Mouse (Mus musculus) liver, embryonic 13.5 days (tissue): ENCODE measurements around the gene Tns3. TPM values are rescaled to one million over a fixed set of nuclear protein-coding genes. Genes with fewer than 3 reads are reported as not detected.

Source experiments
- ATAC-seq: fragments of 200-750 bp; cut with Nextera tagmentation; 2 replicates; pipeline ENCODE4 v1.8.0; 2017; ENCODE audit warnings: low read depth, mild to moderate bottlenecking, moderate number of reproducible peaks, moderate library complexity
- DNase-seq: peaks from one replicate; pipeline ENCODE4 v3.0.0; 2022
- H3K27ac ChIP-seq: fragments of 300-500 bp; sonication (generic); 2 replicates; pipeline ENCODE4 v1.5.1; 2015; ENCODE audit warnings: moderate library complexity, mild to moderate bottlenecking, inconsistent platforms
- H3K27me3 ChIP-seq: fragments of 300-500 bp; sonication (generic); 2 replicates; pipeline ENCODE4 v1.6.1; 2015; ENCODE audit warnings: mild to moderate bottlenecking, inconsistent platforms
- H3K36me3 ChIP-seq: fragments of 300-500 bp; sonication (generic); 2 replicates; pipeline ENCODE4 v1.6.1; 2015; ENCODE audit warnings: mild to moderate bottlenecking, inconsistent platforms
- H3K4me1 ChIP-seq: fragments of 300-500 bp; sonication (generic); replicated peaks from 2 replicates; pipeline ENCODE4 v1.6.1; 2015; ENCODE audit warnings: inconsistent platforms
- H3K4me2 ChIP-seq: fragments of 300-500 bp; sonication (generic); 2 replicates; pipeline ENCODE4 v1.6.1; 2015; ENCODE audit warnings: inconsistent platforms, mild to moderate bottlenecking, moderate library complexity
- H3K4me3 ChIP-seq: fragments of 300-500 bp; sonication (generic); replicated peaks from 2 replicates; pipeline ENCODE4 v1.5.1; 2015; ENCODE audit warnings: mild to moderate bottlenecking, inconsistent platforms
- H3K9ac ChIP-seq: fragments of 300-500 bp; sonication (generic); 2 replicates; pipeline ENCODE4 v1.6.1; 2015; ENCODE audit warnings: mild to moderate bottlenecking, inconsistent platforms
- H3K9me3 ChIP-seq: fragments of 300-500 bp; sonication (generic); replicated peaks from 2 replicates; pipeline ENCODE4 v1.6.1; 2016; ENCODE audit warnings: inconsistent platforms
- WGBS: fragments of 180-500 bp; shearing (Covaris S2); methylation state at CpG from one replicate; pipeline ENCODE4 v1.1.7; 2015; ENCODE audit not compliant: insufficient replicate concordance; 5-methylcytosine and 5-hydroxymethylcytosine counted together
- polyA plus RNA-seq: library from polyadenylated mRNA; unstranded; fragments of >200 nt; fragmentation: Nextera tagmentation; extraction: Ambion mirVana; gene quantifications from 2 replicates; pipeline ENCODE4 v1.2.1, GENCODE M21; 2015

The Tns3 gene
- polyA plus RNA-seq, 1 experiment from 2014 or later = 2.8 TPM

DNA sequence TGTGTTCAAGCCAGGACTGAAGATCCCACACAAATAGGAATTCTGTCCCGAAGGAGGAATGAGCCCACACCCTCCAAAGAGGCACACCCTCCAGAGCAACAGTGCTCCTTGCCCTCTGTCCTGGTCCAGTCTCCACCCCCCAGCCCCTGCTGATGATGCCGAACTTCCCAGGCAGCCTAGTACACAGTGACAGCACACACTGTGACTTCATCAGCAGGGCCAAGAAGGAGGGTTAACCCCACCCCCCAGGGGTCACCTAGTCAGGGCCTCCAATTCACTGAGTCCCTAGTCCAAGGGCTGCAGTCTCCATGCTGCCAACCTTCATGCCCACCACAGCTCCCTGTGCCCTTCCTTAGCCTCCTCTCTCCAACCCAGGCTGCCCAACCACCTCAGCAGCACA, 200.5 kb downstream of the Tns3 start:
- H3K4me3 ChIP-seq = no peak overlapping the region
- 55% methylated on average over 2 of the region's 2 CpGs for WGBS
- no peaks in the 10 kb centered on the region for H3K9me3 ChIP-seq
- ATAC-seq (no peak), DNase-seq (no peak)
- H3K4me2 ChIP-seq = no peak overlapping the region
- H3K36me3 ChIP-seq = no peaks in the 10 kb centered on the region
- no peak overlapping the region for H3K27ac ChIP-seq
- H3K4me1 ChIP-seq = peaks cover 9% of the 10 kb centered on the region
- peaks cover 15% of the 10 kb centered on the region; the same call in 1 of the 2 replicates for H3K27me3 ChIP-seq
- H3K9ac ChIP-seq = no peak overlapping the region

GRCm38 (mm10) chr11:8462827-8463405, 201.4 kb downstream of the Tns3 start:
- WGBS = 69% methylated on average over 3 of the region's 3 CpGs
- ATAC-seq (no peak), DNase-seq (no peak)
- H3K4me3 ChIP-seq = no peak overlapping the region
- 0 out of 2 replicates have a peak, but pooled peaks cover 6% of the 10 kb centered on the region for H3K27me3 ChIP-seq
- no peaks in the 10 kb centered on the region for H3K36me3 ChIP-seq
- H3K4me1 ChIP-seq = no peaks in the 10 kb centered on the region
- no peak overlapping the region for H3K9ac ChIP-seq
- no peak overlapping the region for H3K27ac ChIP-seq
- H3K9me3 ChIP-seq = no peaks in the 10 kb centered on the region
- no peak overlapping the region for H3K4me2 ChIP-seq

- Histone ChIP-seq H3K27ac (no peak overlapping the region), H3K9me3 (no peaks in the 10 kb centered on the region), H3K27me3 (no peaks in the 10 kb centered on the region), H3K9ac (no peak overlapping the region), H3K4me2 (no peak overlapping the region), H3K4me3 (no peak overlapping the region), H3K36me3 (no peaks in the 10 kb centered on the region), H3K4me1 (peaks cover 4% of the 10 kb centered on the region; the same call in 1 of the 2 replicates)
- 73% methylated on average over 4 of the region's 4 CpGs for WGBS
- ATAC-seq (no peak), DNase-seq (no peak)
These were observed 203.5 kb downstream of the Tns3 start for GRCm38 (mm10) chr11:8460835-8461234.

DNA sequence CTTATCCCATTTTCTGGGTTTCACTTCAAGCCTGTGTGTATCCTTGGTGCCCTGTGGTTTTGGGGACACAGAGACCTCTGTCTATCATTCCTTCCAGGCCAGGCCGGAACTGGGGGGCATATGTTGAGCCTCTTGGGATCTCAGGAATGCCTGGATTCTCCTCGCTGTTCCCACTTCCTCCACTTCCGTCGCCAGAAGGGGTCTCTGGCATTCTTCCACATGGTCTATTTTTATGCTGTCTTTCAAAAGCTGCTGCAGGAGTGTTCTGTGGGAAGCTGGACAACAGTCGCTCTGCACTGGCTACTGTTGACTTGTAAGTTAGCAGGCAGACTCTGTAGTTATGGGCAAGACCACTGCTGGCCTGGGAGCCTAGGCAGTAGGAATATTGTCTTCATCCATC, 206.4 kb downstream of the Tns3 start:
- WGBS = 54% methylated on average over 5 of the region's 5 CpGs
- no peaks in the 10 kb centered on the region for H3K9me3 ChIP-seq
- no peak for DNase-seq

GRCm38 (mm10) chr11:8456586-8457285, 207.6 kb downstream of the Tns3 start:
- Histone ChIP-seq H3K27me3 (no peaks in the 10 kb centered on the region), H3K9ac (no peak overlapping the region), H3K4me3 (no peak overlapping the region), H3K9me3 (no peaks in the 10 kb centered on the region), H3K4me2 (no peak overlapping the region), H3K36me3 (peaks cover 4% of the 10 kb centered on the region; the same call in 1 of the 2 replicates), H3K27ac (peak overlapping the region; percentile 29; the same call in 1 of the 2 replicates), H3K4me1 (peaks cover 4% of the 10 kb centered on the region; the same call in 1 of the 2 replicates)
- ATAC-seq (no peak), DNase-seq (no peak)
- 48% methylated on average over 9 of the region's 9 CpGs for WGBS

More for the DNA sequence above, 206.4 kb downstream of the Tns3 start:
- no peaks in the 10 kb centered on the region for H3K27me3 ChIP-seq
- H3K36me3 ChIP-seq = peaks cover under 1% of the 10 kb centered on the region; the same call in 1 of the 2 replicates
- peaks cover 4% of the 10 kb centered on the region; the same call in 1 of the 2 replicates for H3K4me1 ChIP-seq
- no peak overlapping the region for H3K4me2 ChIP-seq
- no peak overlapping the region for H3K9ac ChIP-seq
- ATAC-seq = no peak
- H3K27ac ChIP-seq = no peak overlapping the region
- H3K4me3 ChIP-seq = no peak overlapping the region

DNA sequence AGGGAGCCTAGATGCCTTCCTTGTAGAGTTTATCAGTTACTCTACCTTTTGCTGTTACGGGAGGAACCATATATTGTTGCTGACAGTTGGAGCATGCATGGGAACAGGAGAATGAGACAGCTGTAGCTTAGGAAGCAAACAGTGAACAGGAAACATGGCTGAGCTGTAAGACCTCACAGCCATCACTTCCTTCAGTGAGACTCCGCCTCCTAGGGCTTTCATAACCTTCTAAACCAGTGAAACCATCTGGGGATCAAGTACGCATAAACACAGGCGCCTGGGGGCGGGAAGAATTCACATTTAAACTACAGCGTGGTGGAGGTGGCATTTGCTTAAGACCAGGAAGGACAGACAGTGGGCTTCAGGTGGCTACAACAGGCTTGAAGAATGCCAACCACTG, 208.7 kb downstream of the Tns3 start:
- Histone ChIP-seq H3K36me3 (peaks cover 10% of the 10 kb centered on the region; the same call in 1 of the 2 replicates), H3K9ac (no peak overlapping the region), H3K27ac (no peak overlapping the region), H3K4me2 (no peak overlapping the region), H3K9me3 (no peaks in the 10 kb centered on the region), H3K27me3 (no peaks in the 10 kb centered on the region), H3K4me1 (peaks cover 4% of the 10 kb centered on the region; the same call in 1 of the 2 replicates), H3K4me3 (no peak overlapping the region)
- 64% methylated on average over 6 of the region's 6 CpGs for WGBS
- DNase-seq (no peak), ATAC-seq (no peak)

GRCm38 (mm10) chr11:8453252-8453651, 211.1 kb downstream of the Tns3 start:
- no peak for DNase-seq
- H3K9ac ChIP-seq = no peak overlapping the region

DNA sequence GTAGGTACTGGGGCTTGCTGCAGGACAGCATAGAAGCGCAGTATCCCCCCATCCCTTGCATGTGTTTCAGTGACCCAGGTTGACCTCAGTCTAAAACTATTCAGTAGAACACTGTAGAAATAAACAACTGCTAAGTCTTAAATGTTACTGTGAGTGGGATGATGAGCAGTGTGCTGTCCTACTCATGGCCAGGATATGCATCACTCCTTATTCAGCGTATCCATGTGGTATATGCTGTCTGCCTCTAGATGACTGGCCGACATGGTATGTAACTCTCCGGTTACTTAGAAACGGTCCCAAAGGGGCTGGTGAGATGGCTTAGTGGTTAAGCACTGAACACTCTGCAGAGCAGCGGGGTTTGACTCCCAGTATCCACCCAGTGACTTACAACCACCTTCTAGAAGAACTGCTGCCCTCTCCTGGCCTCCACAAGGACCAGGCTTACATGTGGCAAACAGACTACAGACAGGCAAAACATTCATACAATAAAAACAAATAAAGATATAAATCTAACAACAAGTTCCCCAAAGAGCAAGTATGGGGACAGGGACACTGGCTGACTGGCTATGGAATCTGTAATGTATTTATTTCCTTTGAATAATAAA, 212.6 kb downstream of the Tns3 start:
- ATAC-seq = no peak
- H3K4me2 ChIP-seq = no peak overlapping the region
- no peaks in the 10 kb centered on the region for H3K27me3 ChIP-seq
- no peak overlapping the region for H3K4me3 ChIP-seq
- H3K27ac ChIP-seq = no peak overlapping the region
- WGBS = 79% methylated on average over 6 of the region's 6 CpGs
- H3K9ac ChIP-seq = no peak overlapping the region
- peaks cover 1% of the 10 kb centered on the region; the same call in 1 of the 2 replicates for H3K4me1 ChIP-seq
- DNase-seq = no peak
- peaks cover 31% of the 10 kb centered on the region for H3K36me3 ChIP-seq
- no peaks in the 10 kb centered on the region for H3K9me3 ChIP-seq

More at GRCm38 (mm10) chr11:8453252-8453651, 211.1 kb downstream of the Tns3 start:
- Histone ChIP-seq H3K9me3 (no peaks in the 10 kb centered on the region), H3K27ac (no peak overlapping the region), H3K4me1 (peaks cover 4% of the 10 kb centered on the region; the same call in 1 of the 2 replicates), H3K36me3 (peaks cover 22% of the 10 kb centered on the region; the same call in 1 of the 2 replicates), H3K4me2 (no peak overlapping the region), H3K4me3 (no peak overlapping the region), H3K27me3 (no peaks in the 10 kb centered on the region)
- 71% methylated on average over 6 of the region's 6 CpGs for WGBS
- ATAC-seq = no peak

DNA sequence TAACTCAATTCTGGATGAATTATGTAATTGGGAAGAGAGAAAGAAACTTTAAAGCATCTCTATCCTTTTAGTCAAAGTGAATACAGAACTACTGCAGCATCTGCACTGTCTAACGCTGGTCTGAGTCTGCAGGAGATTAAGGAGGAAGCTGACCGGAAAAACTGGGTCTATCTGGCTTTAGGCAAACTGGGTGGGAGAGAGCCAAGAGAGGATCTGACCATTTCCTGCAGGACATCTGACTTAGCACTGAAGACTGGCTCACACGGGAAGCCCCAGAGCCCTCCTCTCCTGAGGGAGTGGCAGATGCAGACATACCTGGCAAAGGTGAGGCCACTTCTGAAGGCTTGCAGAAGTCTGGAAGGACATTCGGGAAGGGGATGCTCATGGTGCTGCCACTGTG, 213.8 kb downstream of the Tns3 start:
- H3K9ac ChIP-seq = no peak overlapping the region
- DNase-seq (no peak), ATAC-seq (no peak)
- no peak overlapping the region for H3K4me3 ChIP-seq
- no peaks in the 10 kb centered on the region for H3K9me3 ChIP-seq
- 62% methylated on average over 4 of the region's 4 CpGs for WGBS
- no peaks in the 10 kb centered on the region for H3K4me1 ChIP-seq
- H3K27me3 ChIP-seq = no peaks in the 10 kb centered on the region
- H3K4me2 ChIP-seq = no peak overlapping the region
- H3K27ac ChIP-seq = no peak overlapping the region
- H3K36me3 ChIP-seq = peaks cover 31% of the 10 kb centered on the region

DNA sequence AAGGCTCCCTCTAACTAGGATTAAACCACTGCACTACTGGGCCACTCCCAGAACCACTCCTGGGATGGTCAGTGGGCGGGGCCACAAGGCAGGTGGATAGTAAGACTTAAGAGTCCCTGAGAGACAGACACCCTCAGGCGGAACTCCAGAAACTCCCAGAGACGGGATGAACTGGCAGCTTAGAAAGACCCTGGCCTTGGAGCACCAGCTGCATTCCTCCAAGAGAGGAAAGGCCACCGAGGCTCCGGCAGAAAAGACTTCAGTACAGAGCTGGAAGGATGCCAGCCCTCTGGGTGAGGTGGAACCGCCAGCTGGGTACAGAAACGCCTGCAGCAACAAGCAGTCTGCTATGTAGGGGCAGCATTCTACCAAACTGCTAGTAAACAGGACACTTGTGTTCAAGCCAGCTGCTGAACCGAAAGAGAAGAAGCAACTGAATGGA, 218.4 kb downstream of the Tns3 start:
- Histone ChIP-seq H3K4me2 (no peak overlapping the region), H3K9me3 (no peaks in the 10 kb centered on the region), H3K27me3 (no peaks in the 10 kb centered on the region), H3K36me3 (peaks cover 34% of the 10 kb centered on the region), H3K4me3 (no peak overlapping the region), H3K9ac (no peak overlapping the region), H3K27ac (no peak overlapping the region), H3K4me1 (no peaks in the 10 kb centered on the region)
- no peak for DNase-seq
- WGBS = 71% methylated on average over 8 of the region's 8 CpGs
- ATAC-seq = no peak

DNA sequence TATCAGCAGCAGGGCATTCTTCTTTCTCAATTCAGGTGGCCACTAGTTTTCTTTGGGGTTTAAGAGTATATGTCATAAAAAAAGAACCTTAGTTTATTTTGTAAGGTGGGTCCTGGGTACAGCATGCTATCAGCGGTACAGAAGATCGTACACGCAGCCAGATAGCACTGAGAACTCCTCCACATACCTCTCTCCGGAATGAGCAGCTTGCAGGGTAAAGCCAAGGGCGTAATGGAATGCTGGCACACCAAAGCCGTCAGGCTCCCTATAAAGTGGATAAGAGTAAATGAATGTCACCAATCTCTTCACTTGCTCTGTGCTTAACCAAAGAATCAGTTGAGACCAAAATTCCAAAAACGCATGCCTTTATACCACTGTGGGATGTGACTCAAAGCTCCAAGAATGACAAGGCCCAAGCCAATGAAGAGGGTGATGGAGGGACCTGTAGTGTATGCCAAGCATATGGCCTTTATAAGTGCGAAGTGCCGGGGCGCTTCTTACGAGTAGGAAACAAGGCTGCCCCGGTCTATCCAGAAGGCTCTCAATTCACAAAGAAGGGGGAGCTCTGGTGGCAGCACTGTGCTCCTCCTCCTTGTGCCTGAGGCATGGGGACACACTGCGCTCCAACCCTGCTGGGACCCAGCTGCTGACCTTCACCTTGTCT, 219.4 kb downstream of the Tns3 start:
- WGBS = 78% methylated on average over 13 of the region's 13 CpGs
- Histone ChIP-seq H3K9me3 (no peaks in the 10 kb centered on the region), H3K4me3 (no peak overlapping the region), H3K4me1 (no peaks in the 10 kb centered on the region), H3K4me2 (no peak overlapping the region), H3K36me3 (peaks cover 34% of the 10 kb centered on the region), H3K9ac (no peak overlapping the region), H3K27ac (no peak overlapping the region), H3K27me3 (no peaks in the 10 kb centered on the region)
- DNase-seq (no peak), ATAC-seq (no peak)
